Mouse (Mus musculus) liver, embryonic 14.5 days (tissue): ENCODE measurements at regions not wholly inside any gene's neighbourhood (a gene's known extent, or its start where the extent isn't known, plus 50 kb on each side); places are given as distances from the start of the nearest gene placed in this dataset.

Experiments
- ATAC-seq: fragments of 200-750 bp; cut with Nextera tagmentation; 2 replicates; pipeline ENCODE4 v1.8.0; 2017; ENCODE audit warnings: moderate number of reproducible peaks, mild to moderate bottlenecking, moderate library complexity; ENCODE audit not compliant: insufficient read depth
- DNase-seq, 3 experiments: peaks; one replicate each; pipeline ENCODE4 v3.0.0-alpha.2; 2012 to 2013; ENCODE audit warnings: low read depth in 3 of 3, low spot score in 3 of 3
- H3K27ac ChIP-seq: fragments of 300-500 bp; sonication (generic); 2 replicates; pipeline ENCODE4 v1.5.1; 2014; ENCODE audit warnings: moderate library complexity, mild to moderate bottlenecking, control low read depth, inconsistent platforms
- H3K27me3 ChIP-seq: fragments of 300-500 bp; sonication (generic); 2 replicates; pipeline ENCODE4 v1.6.1; 2014; ENCODE audit warnings: mild to moderate bottlenecking, low read length, moderate library complexity; ENCODE audit not compliant: control insufficient read depth, insufficient read depth
- H3K36me3 ChIP-seq: fragments of 300-500 bp; sonication (generic); replicated peaks from 2 replicates; pipeline ENCODE4 v1.6.1; 2014; ENCODE audit warnings: low read depth; ENCODE audit not compliant: control insufficient read depth, insufficient read depth
- H3K4me1 ChIP-seq, 2 experiments: fragments of 200-500 bp in 1 of 2; fragments of 300-500 bp in 1 of 2; sonication (generic) in 1 of 2; replicated peaks; 2 replicates each; pipeline ENCODE4 v1.6.1; 2012 to 2014; ENCODE audit warnings: antibody characterized with exemption in 1 of 2, inconsistent platforms in 1 of 2, low read length in 1 of 2; ENCODE audit not compliant: control insufficient read depth in 2 of 2, insufficient read depth in 2 of 2
- H3K4me2 ChIP-seq: fragments of 300-500 bp; sonication (generic); 2 replicates; pipeline ENCODE4 v1.6.1; 2014; ENCODE audit warnings: low read depth, mild to moderate bottlenecking, control low read depth, moderate library complexity
- H3K4me3 ChIP-seq, 2 experiments: fragments of 200-500 bp in 1 of 2; fragments of 300-500 bp in 1 of 2; sonication (generic) in 1 of 2; 2 replicates each; pipeline ENCODE4 v1.5.1; 2012 to 2014; ENCODE audit warnings: low read depth in 2 of 2, low read length in 2 of 2, mild to moderate bottlenecking in 2 of 2, control low read depth in 1 of 2, inconsistent platforms in 1 of 2, moderate library complexity in 1 of 2; ENCODE audit not compliant: insufficient read depth in 1 of 2
- H3K9ac ChIP-seq: fragments of 300-500 bp; sonication (generic); replicated peaks from 2 replicates; pipeline ENCODE4 v1.6.1; 2014; ENCODE audit warnings: mild to moderate bottlenecking, control low read depth, moderate library complexity
- H3K9me3 ChIP-seq: fragments of 300-500 bp; sonication (generic); 2 replicates; pipeline ENCODE4 v1.6.1; 2016; ENCODE audit warnings: low read length, mixed read lengths; ENCODE audit not compliant: control insufficient read depth
- CTCF ChIP-seq: IDR thresholded peaks from 2 replicates; pipeline ENCODE4 v1.5.1; 2016; ENCODE audit warnings: antibody characterized with exemption, low read depth, control low read depth
- EP300 ChIP-seq: IDR thresholded peaks from 2 replicates; pipeline ENCODE4 v1.6.1; 2016; ENCODE audit warnings: antibody characterized with exemption, low read depth
- whole genome bisulfite sequencing: fragments of 180-500 bp; shearing (Covaris S2); extraction: QIAGEN DNeasy Blood & Tissue Kit; methylation state at CpG from one replicate; pipeline ENCODE4 v1.1.7; 2014; ENCODE audit not compliant: insufficient replicate concordance; 5-methylcytosine and 5-hydroxymethylcytosine counted together

- no peaks in the 10 kb centered on the region for H3K4me1 ChIP-seq
- no peak for DNase-seq
- WGBS = 28% methylated on average over 1 of the region's 1 CpGs
- H3K4me2 ChIP-seq = no peak overlapping the region
- H3K27ac ChIP-seq = no peak overlapping the region
- no peaks in the 10 kb centered on the region for H3K9me3 ChIP-seq
- ATAC-seq = no peak
- H3K9ac ChIP-seq = no peak overlapping the region
- no peak overlapping the region for H3K4me3 ChIP-seq
- no peaks in the 10 kb centered on the region for H3K36me3 ChIP-seq
- TF ChIP-seq CTCF (no peak), EP300 (no peak)
- H3K27me3 ChIP-seq = no peaks in the 10 kb centered on the region
Measured at GRCm38 (mm10) chr10:98785411-98785810, 128.8 kb upstream of the Atp2b1 start.

- Histone ChIP-seq H3K9ac (no peak overlapping the region), H3K27ac (no peak overlapping the region), H3K27me3 (no peaks in the 10 kb centered on the region), H3K4me1 (no peaks in the 10 kb centered on the region), H3K4me3 (no peak overlapping the region), H3K36me3 (no peaks in the 10 kb centered on the region), H3K9me3 (no peaks in the 10 kb centered on the region), H3K4me2 (no peak overlapping the region)
- TF ChIP-seq CTCF = no peak
- TF ChIP-seq EP300 = no peak
- DNase-seq (no peak), ATAC-seq (no peak)
- whole genome bisulfite sequencing = 40% methylated on average over 4 of the region's 4 CpGs
Measured at GRCm38 (mm10) chr10:98786089-98786488, 128.1 kb upstream of the Atp2b1 start.

- 82% methylated on average over 9 of the region's 9 CpGs for WGBS
- ATAC-seq (no peak), DNase-seq (no peak)
- Histone ChIP-seq H3K36me3 (no peaks in the 10 kb centered on the region), H3K4me1 (no peaks in the 10 kb centered on the region), H3K9me3 (no peaks in the 10 kb centered on the region), H3K4me3 (no peak overlapping the region), H3K9ac (no peak overlapping the region), H3K27me3 (no peaks in the 10 kb centered on the region), H3K27ac (no peak overlapping the region), H3K4me2 (no peak overlapping the region)
- TF ChIP-seq EP300 = no peak
- no peak for TF ChIP-seq CTCF
Measured at GRCm38 (mm10) chr10:98789763-98790162, 124.4 kb upstream of the Atp2b1 start.

- Histone ChIP-seq H3K4me3 (no peak overlapping the region), H3K27ac (no peak overlapping the region), H3K4me1 (no peaks in the 10 kb centered on the region), H3K9ac (no peak overlapping the region), H3K36me3 (no peaks in the 10 kb centered on the region), H3K9me3 (no peaks in the 10 kb centered on the region), H3K4me2 (no peak overlapping the region), H3K27me3 (no peaks in the 10 kb centered on the region)
- 60% methylated on average over 3 of the region's 3 CpGs for WGBS
- ATAC-seq (no peak), DNase-seq (no peak)
- TF ChIP-seq EP300 (no peak), CTCF (no peak)
Measured at GRCm38 (mm10) chr10:98790456-98790855, 123.8 kb upstream of the Atp2b1 start.

GRCm38 (mm10) chr10:98792019-98792741 is 122.0 kb upstream of the Atp2b1 start:
- Histone ChIP-seq H3K36me3 (no peaks in the 10 kb centered on the region), H3K4me1 (no peaks in the 10 kb centered on the region), H3K4me2 (no peak overlapping the region), H3K27ac (no peak overlapping the region), H3K4me3 (no peak overlapping the region), H3K27me3 (no peaks in the 10 kb centered on the region), H3K9ac (no peak overlapping the region), H3K9me3 (no peaks in the 10 kb centered on the region)
- WGBS = 37% methylated on average over 4 of the region's 4 CpGs
- no peak for TF ChIP-seq EP300
- TF ChIP-seq CTCF = no peak
- ATAC-seq = no peak
- DNase-seq = no peak
